ENCODE assay signal across 23 mouse cellular contexts in genomic region chr2:11693352-11693751, GRCm38 (mm10). TPM values are rescaled to one million over a fixed set of nuclear protein-coding genes. Genes with fewer than 3 reads are reported as not detected.
"Had no signal": no experiment of that assay in that cellular context is flagged by ENCODE, and none has a peak within 500 bp of the region (broad histone marks: within the 10 kb centered on the region; RNA-seq: fewer than 3 reads in every experiment).

No protein-coding gene starts in this region.

- H3K4me2 ChIP-seq: liver, embryonic 13.5 days; lung, embryonic 14.5 days; midbrain, embryonic 12.5 days; midbrain, embryonic 15.5 days; neural tube, embryonic 12.5 days; neural tube, embryonic 15.5 days had no signal

- H3K27ac ChIP-seq: left cerebral cortex, adult 2 months; liver, embryonic 13.5 days; macrophage; midbrain, embryonic 12.5 days; midbrain, embryonic 15.5 days; neural tube, embryonic 12.5 days; neural tube, embryonic 15.5 days; stomach, postnatal 0 days had no signal

- H3K4me3 ChIP-seq: left cerebral cortex, adult 2 months; liver, embryonic 13.5 days; midbrain, embryonic 12.5 days; midbrain, embryonic 15.5 days; neural tube, embryonic 12.5 days; neural tube, embryonic 15.5 days had no signal

- H3K36me3 ChIP-seq: liver, embryonic 13.5 days; midbrain, embryonic 12.5 days; midbrain, embryonic 15.5 days; neural tube, embryonic 12.5 days; neural tube, embryonic 15.5 days had no signal

- H3K9me3 ChIP-seq: liver, embryonic 13.5 days; midbrain, embryonic 12.5 days; midbrain, embryonic 15.5 days; neural tube, embryonic 12.5 days; neural tube, embryonic 15.5 days had no signal

- H3K4me1 ChIP-seq: midbrain, embryonic 12.5 days; midbrain, embryonic 15.5 days; neural tube, embryonic 12.5 days; neural tube, embryonic 15.5 days had no signal

- DNase-seq: layer of hippocampus, postnatal 36 days; liver, embryonic 13.5 days; lung, embryonic 14.5 days; right cerebral cortex, adult 18-20 months; right cerebral cortex, postnatal 14 days; right cerebral cortex, postnatal 4 days; thymus, adult 2 months; thymus, postnatal 14 days; thymus, postnatal 4 days had no signal

- ATAC-seq: lung, postnatal 0 days; midbrain, embryonic 15.5 days had no signal

- H3K27me3 ChIP-seq: liver, embryonic 13.5 days; midbrain, embryonic 12.5 days; midbrain, embryonic 15.5 days; neural tube, embryonic 12.5 days; neural tube, embryonic 15.5 days had no signal

- H3K9ac ChIP-seq: liver, embryonic 13.5 days; lung, embryonic 14.5 days; midbrain, embryonic 12.5 days; midbrain, embryonic 15.5 days; neural tube, embryonic 12.5 days; neural tube, embryonic 15.5 days had no signal

RNA-seq across cellular contexts. Expression of gene Il2ra, which starts 50.7 kb away (rescaled TPM):
- total RNA-seq: layer of hippocampus, postnatal 10 days had no signal
- polyA plus RNA-seq: kidney, embryonic 14.5 days; limb, embryonic 11.5 days; limb, embryonic 14.5 days; liver, embryonic 13.5 days; liver, embryonic 16.5 days; lung, embryonic 14.5 days; neural tube, embryonic 12.5 days; neural tube, embryonic 15.5 days; stomach, embryonic 14.5 days; stomach, postnatal 0 days had no signal
